Mouse (Mus musculus) heart, embryonic 15.5 days (tissue): ENCODE measurements around the gene Rnf25. TPM values are rescaled to one million over a fixed set of nuclear protein-coding genes. Genes with fewer than 3 reads are reported as not detected.
A peak's percentile ranks its signal among the peaks of the same experiment; 100 is the strongest.

Experiments used
- ATAC-seq: fragments of 200-750 bp; cut with Nextera tagmentation; replicated peaks from 2 replicates; pipeline ENCODE4 v1.8.0; 2017; ENCODE audit warnings: low read depth, moderate TSS enrichment; ENCODE audit not compliant: insufficient number of reproducible peaks, insufficient read depth, low FRiP score
- H3K27ac ChIP-seq: fragments of 300-500 bp; sonication (generic); 2 replicates; pipeline ENCODE4 v1.5.1; 2015; ENCODE audit warnings: mild to moderate bottlenecking, inconsistent platforms
- H3K27me3 ChIP-seq: fragments of 300-500 bp; sonication (generic); 2 replicates; pipeline ENCODE4 v1.6.1; 2015; ENCODE audit warnings: inconsistent platforms
- H3K36me3 ChIP-seq: fragments of 300-500 bp; sonication (generic); 2 replicates; pipeline ENCODE4 v1.6.1; 2015; ENCODE audit warnings: mild to moderate bottlenecking, inconsistent platforms
- H3K4me1 ChIP-seq: fragments of 300-500 bp; sonication (generic); replicated peaks from 2 replicates; pipeline ENCODE4 v1.6.1; 2015; ENCODE audit warnings: inconsistent platforms
- H3K4me2 ChIP-seq: fragments of 300-500 bp; sonication (generic); 2 replicates; pipeline ENCODE4 v1.6.1; 2015; ENCODE audit warnings: inconsistent platforms, mild to moderate bottlenecking, moderate library complexity
- H3K4me3 ChIP-seq: fragments of 300-500 bp; sonication (generic); 2 replicates; pipeline ENCODE4 v1.5.1; 2015; ENCODE audit warnings: mild to moderate bottlenecking, inconsistent platforms
- H3K9ac ChIP-seq: fragments of 300-500 bp; sonication (generic); 2 replicates; pipeline ENCODE4 v1.6.1; 2015; ENCODE audit warnings: mild to moderate bottlenecking, inconsistent platforms
- H3K9me3 ChIP-seq: fragments of 300-500 bp; sonication (generic); replicated peaks from 2 replicates; pipeline ENCODE4 v1.6.1; 2016; ENCODE audit warnings: inconsistent platforms
- WGBS: fragments of 180-500 bp; shearing (Covaris S2); methylation state at CpG from one replicate; pipeline ENCODE4 v1.1.7; 2015; ENCODE audit warnings: mixed read lengths; 5-methylcytosine and 5-hydroxymethylcytosine counted together
- polyA plus RNA-seq: library from polyadenylated mRNA; unstranded; fragments of >200 nt; fragmentation: Nextera tagmentation; extraction: Ambion mirVana; gene quantifications from 2 replicates; pipeline ENCODE4 v1.2.1, GENCODE M21; 2015

Rnf25 gene
- polyA plus RNA-seq: 18.9 and 23.6 TPM in 2 replicates

DNA sequence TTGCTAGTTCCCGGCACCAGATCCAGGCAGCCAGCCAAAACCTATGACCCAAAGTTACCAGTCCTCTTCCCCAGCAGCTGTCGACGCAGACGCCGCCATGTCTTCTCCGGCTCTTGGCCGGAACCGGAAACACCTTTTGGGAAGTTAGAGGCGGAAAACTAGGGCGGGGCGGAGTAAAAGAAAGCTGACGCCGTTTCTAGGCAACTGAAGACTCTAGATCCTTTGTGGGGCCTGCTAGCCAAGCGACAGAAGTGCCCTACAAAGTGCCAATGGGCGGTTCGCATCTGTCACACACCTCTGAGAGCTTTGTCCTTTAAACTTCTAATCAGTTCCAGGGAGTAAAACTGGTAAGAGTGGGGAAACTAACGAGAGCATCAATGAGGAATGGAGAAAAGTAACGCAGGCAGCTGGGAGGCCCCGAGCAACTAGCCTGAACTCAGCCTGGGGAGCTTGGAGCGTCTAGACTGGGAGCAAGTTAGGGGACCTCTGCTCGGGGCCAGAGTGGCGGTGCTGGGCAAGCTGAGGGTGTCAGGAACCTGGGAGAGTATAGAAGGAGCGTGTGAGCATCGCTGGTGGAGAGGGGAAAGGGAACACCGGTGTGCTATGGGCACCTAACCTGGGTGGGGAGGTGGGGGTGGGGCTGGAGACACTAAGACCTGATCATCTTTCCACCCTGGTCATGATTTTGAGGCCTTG is at the start of gene Rnf25, which contains the start of gene Stk36:
Gene Rnf25, minus strand, starts transcription at position 131 of the 696 bp plus-strand sequence.
Gene Stk36, plus strand, starts transcription at position 179 of the 696 bp plus-strand sequence.
- peak within 1 kb of the TSS; percentile 57 for H3K27ac ChIP-seq
- peak; percentile 76 for ATAC-seq
- H3K9me3 ChIP-seq: no peaks in the 10 kb centered on the region
- 9% methylated on average over 25 of the region's 25 CpGs for whole genome bisulfite sequencing
- no peaks in the 10 kb centered on the region for H3K27me3 ChIP-seq
- peak within 1 kb of the TSS; percentile 76 for H3K9ac ChIP-seq
- peak within 1 kb of the TSS; percentile 86 for H3K4me3 ChIP-seq
- H3K36me3 ChIP-seq: peaks cover 21% of the 10 kb centered on the region; the same call in 1 of the 2 replicates
- peaks cover 14% of the 10 kb centered on the region for H3K4me1 ChIP-seq
- peak within 1 kb of the TSS; percentile 84 for H3K4me2 ChIP-seq

DNA sequence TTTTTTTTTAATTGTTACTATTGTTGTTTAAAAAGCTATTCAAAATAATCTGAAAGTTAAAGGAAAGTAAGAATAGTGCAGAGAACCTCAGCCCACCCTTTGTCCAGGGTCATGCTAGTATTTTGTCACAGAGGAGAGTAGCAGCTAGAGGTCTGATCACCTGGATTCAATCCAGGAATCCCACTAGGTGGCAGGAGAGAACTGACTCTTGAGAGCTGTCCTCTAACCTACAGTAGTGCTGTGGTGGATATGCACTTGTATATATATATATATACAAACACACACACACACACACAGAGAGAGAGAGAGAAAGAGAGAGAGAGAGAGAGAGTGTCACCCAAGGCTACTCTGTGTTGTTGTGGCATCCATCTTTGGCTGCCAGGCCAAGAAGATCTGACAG is 42.7 kb upstream of the Rnf25 start:
- H3K4me2 ChIP-seq: no peak overlapping the region
- no peak overlapping the region for H3K9ac ChIP-seq
- no peak overlapping the region for H3K4me3 ChIP-seq
- H3K4me1 ChIP-seq: no peaks in the 10 kb centered on the region; the same call in 1 of the 2 replicates
- ATAC-seq: peak; percentile 62
- no peaks in the 10 kb centered on the region for H3K9me3 ChIP-seq
- no peaks in the 10 kb centered on the region for H3K36me3 ChIP-seq
- no peak overlapping the region for H3K27ac ChIP-seq
- H3K27me3 ChIP-seq: no peaks in the 10 kb centered on the region

DNA sequence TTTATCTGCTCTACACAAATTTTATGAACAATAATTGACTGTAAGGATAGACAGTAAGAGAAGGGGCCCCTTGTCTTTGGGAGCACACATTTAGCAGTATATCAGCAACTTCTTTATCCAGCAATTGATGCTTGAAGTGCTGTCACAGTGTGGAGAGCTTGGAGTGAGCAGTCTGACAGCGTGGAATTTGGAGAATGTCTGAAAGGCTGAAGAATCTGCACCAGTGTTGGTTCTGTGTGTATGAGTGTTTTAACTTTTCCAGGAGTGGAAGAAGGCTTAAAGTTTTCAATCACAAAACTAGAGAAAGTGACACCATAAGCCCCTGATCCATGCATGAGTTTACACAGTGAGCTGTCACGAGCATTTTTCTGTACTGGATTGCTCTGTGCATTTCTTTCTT is 42.3 kb upstream of the Rnf25 start:
- WGBS: 33% methylated on average over 2 of the region's 2 CpGs
- ATAC-seq: no peak
- H3K9me3 ChIP-seq: no peaks in the 10 kb centered on the region
- H3K27ac ChIP-seq: no peak overlapping the region
- no peaks in the 10 kb centered on the region for H3K27me3 ChIP-seq
- H3K9ac ChIP-seq: no peak overlapping the region
- H3K4me3 ChIP-seq: no peak overlapping the region
- H3K36me3 ChIP-seq: no peaks in the 10 kb centered on the region
- H3K4me1 ChIP-seq: no peaks in the 10 kb centered on the region; the same call in 1 of the 2 replicates
- H3K4me2 ChIP-seq: peak overlapping the region; percentile 4; the same call in 1 of the 2 replicates

DNA sequence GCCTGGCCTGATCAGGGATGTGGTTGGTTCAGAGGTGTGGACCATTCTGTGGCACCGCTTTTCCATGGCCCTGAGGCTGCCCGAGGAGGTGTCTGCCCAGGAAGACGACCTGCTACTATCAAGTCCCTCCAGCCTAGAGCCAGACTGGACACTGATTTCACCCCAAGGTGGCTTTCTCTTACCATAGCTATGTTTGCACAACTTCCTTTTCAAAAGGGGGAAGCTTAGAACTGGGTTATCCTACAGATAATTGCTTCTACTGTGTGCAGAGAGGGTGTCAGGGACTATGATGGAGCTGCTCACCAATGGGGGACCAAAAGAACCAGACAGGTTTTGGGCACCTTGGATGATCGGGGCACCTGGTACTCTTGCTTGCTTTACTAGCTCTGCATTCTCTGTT is 31.5 kb upstream of the Rnf25 start:
- WGBS: 69% methylated on average over 4 of the region's 4 CpGs
- Histone ChIP-seq H3K9ac (no peak overlapping the region), H3K4me3 (no peak overlapping the region), H3K27me3 (no peaks in the 10 kb centered on the region), H3K27ac (no peak overlapping the region), H3K9me3 (no peaks in the 10 kb centered on the region), H3K36me3 (no peaks in the 10 kb centered on the region), H3K4me2 (no peak overlapping the region), H3K4me1 (no peaks in the 10 kb centered on the region)
- ATAC-seq: no peak

DNA sequence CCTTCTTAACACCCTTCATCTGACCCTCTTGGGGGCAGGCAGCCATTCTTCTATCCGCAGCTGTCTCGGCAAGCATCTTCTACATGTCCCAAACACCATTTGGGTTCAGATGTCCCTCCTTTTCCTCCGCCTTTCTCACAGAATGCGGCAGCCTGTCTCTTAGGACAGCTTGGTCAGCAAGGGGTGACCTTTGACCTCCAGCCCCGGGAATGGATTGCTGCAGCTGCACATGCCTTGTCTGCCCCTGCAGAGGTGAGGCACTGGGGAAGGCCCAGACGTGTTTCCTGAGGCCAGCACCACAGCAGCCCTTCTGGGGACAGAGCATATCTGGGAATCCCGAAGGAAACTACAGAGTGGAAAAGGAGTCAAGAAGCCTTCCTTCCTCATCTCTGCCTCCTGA is 26.8 kb upstream of the Rnf25 start:
- Histone ChIP-seq H3K27ac (no peak overlapping the region), H3K4me1 (no peaks in the 10 kb centered on the region), H3K4me3 (no peak overlapping the region), H3K4me2 (no peak overlapping the region), H3K36me3 (no peaks in the 10 kb centered on the region), H3K27me3 (no peaks in the 10 kb centered on the region), H3K9ac (no peak overlapping the region), H3K9me3 (no peaks in the 10 kb centered on the region)
- ATAC-seq: no peak
- 52% methylated on average over 7 of the region's 7 CpGs for WGBS

DNA sequence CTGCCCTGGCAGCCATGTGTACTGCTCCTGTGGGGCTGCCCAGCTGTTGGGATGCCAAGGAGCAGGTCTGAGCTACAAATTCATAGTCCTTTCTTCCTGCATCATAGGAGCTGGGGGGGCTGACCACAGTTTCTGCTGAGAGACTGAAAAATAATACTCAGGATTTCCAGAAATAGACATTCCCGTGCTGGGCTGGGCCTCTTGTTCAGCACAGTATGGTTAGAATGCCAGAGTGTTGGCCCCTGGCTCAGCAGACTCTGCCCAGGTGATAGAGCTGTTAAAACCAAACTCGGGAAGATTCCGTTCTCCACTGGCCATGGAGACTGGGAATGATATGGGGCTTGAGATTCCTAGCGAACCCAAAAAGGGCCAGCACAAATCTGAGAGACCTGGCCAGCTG is 24.9 kb upstream of the Rnf25 start:
- no peak for ATAC-seq
- no peaks in the 10 kb centered on the region for H3K9me3 ChIP-seq
- WGBS: 65% methylated on average over 4 of the region's 4 CpGs
- no peak overlapping the region for H3K9ac ChIP-seq
- no peaks in the 10 kb centered on the region for H3K4me1 ChIP-seq
- no peaks in the 10 kb centered on the region for H3K36me3 ChIP-seq
- no peak overlapping the region for H3K4me2 ChIP-seq
- H3K27me3 ChIP-seq: no peaks in the 10 kb centered on the region
- no peak overlapping the region for H3K4me3 ChIP-seq
- H3K27ac ChIP-seq: no peak overlapping the region

DNA sequence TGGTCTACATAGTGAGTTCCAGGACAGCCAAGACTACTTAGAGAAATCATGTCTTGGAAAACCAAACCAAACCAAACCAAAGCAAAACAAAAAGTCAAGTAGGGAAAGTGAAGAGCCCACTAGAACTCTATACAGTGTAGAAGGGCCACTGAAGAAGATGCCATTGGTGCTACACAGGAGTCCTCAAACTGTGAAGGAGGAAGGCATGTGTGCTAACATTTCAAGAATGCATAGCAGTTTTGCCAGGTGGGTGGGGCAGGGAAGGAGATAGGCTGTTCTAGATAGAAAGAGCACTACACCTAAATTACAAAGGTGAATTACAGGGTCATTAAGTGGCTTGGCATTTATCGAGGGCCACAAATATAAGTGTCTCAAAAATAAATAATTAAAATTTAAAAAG is 23.0 kb upstream of the Rnf25 start:
- no peaks in the 10 kb centered on the region for H3K9me3 ChIP-seq
- 91% methylated on average over 1 of the region's 1 CpGs for WGBS
- no peaks in the 10 kb centered on the region for H3K27me3 ChIP-seq
- no peaks in the 10 kb centered on the region for H3K4me1 ChIP-seq
- no peak overlapping the region for H3K4me3 ChIP-seq
- no peak overlapping the region for H3K27ac ChIP-seq
- no peak overlapping the region for H3K4me2 ChIP-seq
- no peak overlapping the region for H3K9ac ChIP-seq
- no peak for ATAC-seq
- no peaks in the 10 kb centered on the region for H3K36me3 ChIP-seq

DNA sequence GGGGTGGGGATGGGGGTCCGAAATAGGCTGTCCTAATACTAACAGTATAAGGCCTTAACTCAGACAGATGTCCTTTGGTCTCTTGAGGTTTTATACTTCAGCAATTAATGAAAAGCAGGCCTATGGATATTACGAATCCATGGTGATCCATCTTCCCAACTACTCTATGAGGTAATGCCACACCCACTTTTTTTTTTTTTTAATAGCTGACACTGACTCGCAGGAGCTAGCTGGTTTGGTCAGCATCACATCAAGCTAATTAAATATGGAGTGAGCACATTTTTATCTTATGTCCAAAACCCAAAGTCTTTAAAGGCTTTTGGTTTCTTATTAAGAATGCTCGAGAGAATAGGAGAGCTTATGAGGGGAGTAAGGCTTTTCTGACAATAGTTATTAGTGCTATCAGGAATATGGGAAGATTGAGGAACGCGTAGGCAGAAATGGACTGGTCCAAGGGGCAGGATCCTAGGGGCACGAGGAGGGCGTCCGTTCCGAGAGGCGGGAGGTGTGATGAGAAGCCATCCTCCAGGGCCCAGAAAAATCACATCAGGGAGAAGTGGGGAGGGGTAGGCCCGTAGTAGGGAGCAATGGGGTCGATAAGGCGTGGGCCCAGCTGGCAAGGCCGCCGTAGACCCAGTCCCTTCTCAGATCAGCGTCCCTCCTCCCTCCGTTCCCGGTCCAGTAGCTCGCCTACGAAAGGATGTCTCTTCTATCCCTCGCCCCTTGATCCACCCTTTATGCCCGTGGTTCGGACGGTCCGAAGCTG is 513 bp downstream of the Rnf25 start:
- ATAC-seq: peak; percentile 37; the same call in 1 of the 2 replicates
- 9% methylated on average over 22 of the region's 26 CpGs for WGBS
- H3K9ac ChIP-seq: peak overlapping the region; percentile 76
- H3K27ac ChIP-seq: peak overlapping the region; percentile 57
- peak overlapping the region; percentile 84 for H3K4me2 ChIP-seq
- H3K9me3 ChIP-seq: no peaks in the 10 kb centered on the region
- H3K27me3 ChIP-seq: no peaks in the 10 kb centered on the region
- H3K4me3 ChIP-seq: peak overlapping the region; percentile 86
- peaks cover 28% of the 10 kb centered on the region for H3K36me3 ChIP-seq
- H3K4me1 ChIP-seq: peaks cover 14% of the 10 kb centered on the region

DNA sequence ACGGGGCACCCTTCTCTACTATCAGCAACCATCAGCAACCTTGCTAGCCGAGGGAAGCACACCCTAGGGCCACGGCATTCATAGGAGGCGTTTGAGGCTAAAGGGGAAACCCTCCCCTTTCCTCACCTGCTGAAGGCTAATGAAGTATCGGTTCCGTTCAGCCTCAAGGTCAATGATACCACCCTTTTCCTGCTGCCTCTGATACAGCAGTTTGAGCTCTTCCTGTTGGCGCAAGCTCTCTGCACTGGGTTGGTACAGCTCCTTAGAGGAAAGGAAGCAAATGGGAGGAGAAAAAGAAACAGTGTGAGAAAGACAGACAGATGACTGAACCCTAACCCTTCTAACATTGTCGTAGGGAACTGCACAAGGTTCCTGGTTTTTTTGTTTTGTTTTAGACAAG is 6.8 kb downstream of the Rnf25 start:
- no peak overlapping the region for H3K4me3 ChIP-seq
- no peak overlapping the region for H3K27ac ChIP-seq
- H3K4me1 ChIP-seq: 0 out of 2 replicates have a peak, but pooled peaks cover under 1% of the 10 kb centered on the region
- H3K9ac ChIP-seq: no peak overlapping the region
- no peaks in the 10 kb centered on the region for H3K9me3 ChIP-seq
- ATAC-seq: no peak
- WGBS: 82% methylated on average over 8 of the region's 8 CpGs
- no peak overlapping the region for H3K4me2 ChIP-seq
- no peaks in the 10 kb centered on the region for H3K27me3 ChIP-seq
- H3K36me3 ChIP-seq: peaks cover 74% of the 10 kb centered on the region

DNA sequence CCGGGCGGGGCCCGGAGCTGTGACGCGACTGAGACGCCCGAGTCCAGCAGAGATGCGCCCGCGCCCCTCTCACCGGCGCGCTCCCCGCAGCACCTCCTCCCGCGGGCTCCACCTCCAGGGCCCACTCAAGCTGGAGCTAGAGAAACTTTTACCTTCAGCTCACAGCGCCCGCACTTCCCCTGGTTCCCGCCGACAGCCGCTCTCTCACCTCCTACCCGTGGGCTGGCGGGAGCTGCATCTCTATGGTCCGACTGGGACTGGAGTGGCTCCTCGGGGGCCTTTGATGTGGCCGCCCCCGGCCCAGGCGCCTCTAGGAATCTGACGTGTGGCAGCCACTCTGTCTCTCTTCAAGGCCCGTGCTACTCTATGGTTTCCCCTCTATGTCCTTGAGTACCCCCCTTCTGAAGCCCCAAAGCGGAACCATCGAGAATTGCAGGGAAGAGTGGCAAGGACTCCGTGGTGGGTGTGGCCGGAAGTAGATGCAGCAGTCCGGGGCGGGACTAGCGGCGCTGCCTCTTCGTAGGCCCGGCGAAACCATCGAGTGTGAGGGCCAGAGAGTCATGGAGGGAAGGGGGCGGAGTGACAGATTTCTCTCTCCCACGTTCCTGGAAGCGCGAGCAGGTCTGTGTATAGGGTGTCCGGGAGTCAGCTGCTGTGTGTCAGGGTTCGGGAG is 13.3 kb downstream of the Rnf25 start, which contains the start of the genes Zfp142 and Bcs1l:
Gene Zfp142, minus strand, starts transcription at position 474 of the 673 bp plus-strand sequence.
Gene Bcs1l, plus strand, starts transcription at position 517 of the 673 bp plus-strand sequence.
- ATAC-seq: peak; percentile 99
- Histone ChIP-seq H3K36me3 (peaks cover 23% of the 10 kb centered on the region), H3K4me1 (peaks cover 34% of the 10 kb centered on the region), H3K27ac (peak within 1 kb of the TSS; percentile 88), H3K9me3 (no peaks in the 10 kb centered on the region), H3K9ac (peak within 1 kb of the TSS; percentile 86), H3K27me3 (no peaks in the 10 kb centered on the region), H3K4me3 (peak within 1 kb of the TSS; percentile 80), H3K4me2 (peak within 1 kb of the TSS; percentile 76)
- 0% methylated on average over 48 of the region's 48 CpGs for WGBS

DNA sequence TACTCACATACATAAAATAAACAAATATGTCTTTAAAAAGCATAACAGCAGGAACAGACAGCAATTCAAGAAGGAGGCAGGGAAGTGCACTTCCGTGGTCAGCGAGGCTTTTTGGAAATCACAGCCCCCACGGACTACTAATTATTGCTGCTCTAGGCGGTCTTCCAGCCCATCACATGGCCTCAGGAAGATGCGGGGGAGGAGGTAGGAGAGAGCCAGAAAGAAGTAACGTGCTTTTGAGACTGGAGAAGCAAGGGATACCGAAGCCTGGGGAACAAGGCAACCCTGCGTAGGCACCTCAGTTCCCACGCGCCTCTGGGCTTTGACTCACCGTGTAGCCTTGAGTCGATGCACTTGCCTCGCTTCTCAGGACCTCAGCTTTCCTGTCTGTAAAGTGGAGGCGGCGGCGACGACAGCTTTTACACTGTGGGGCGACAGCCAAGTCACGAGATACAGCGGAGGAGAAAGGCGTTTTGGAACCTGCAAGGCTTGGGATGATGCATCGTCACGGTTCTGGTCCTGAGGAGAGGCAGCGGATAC is 13.9 kb downstream of the Rnf25 start:
- no peak for ATAC-seq
- under 1% methylated on average over 24 of the region's 24 CpGs for WGBS

More for the DNA sequence above, 13.9 kb downstream of the Rnf25 start:
- Histone ChIP-seq H3K9ac (peak overlapping the region; percentile 86), H3K9me3 (no peaks in the 10 kb centered on the region), H3K36me3 (peaks cover 23% of the 10 kb centered on the region), H3K4me3 (peak overlapping the region; percentile 80), H3K27me3 (no peaks in the 10 kb centered on the region), H3K4me1 (peaks cover 34% of the 10 kb centered on the region), H3K4me2 (peak overlapping the region; percentile 76), H3K27ac (peak overlapping the region; percentile 88)
